8 mouse cellular contexts compared by ENCODE assay signal in genomic region chr8:84202466-84202865, GRCm38 (mm10). TPM values are rescaled to one million over a fixed set of nuclear protein-coding genes. Genes with fewer than 3 reads are reported as not detected.
DNase-seq lines count a peak whose midpoint lies in the region; ATAC-seq and TF ChIP-seq lines count a peak whose summit lies in the region.

No protein-coding gene starts in this region.

- no peak overlapping the region for H3K27ac ChIP-seq in neural tube, embryonic 11.5 days (ENCODE audit: low read depth, low read length)
- peak overlapping the region; percentile 91 for H3K27ac ChIP-seq in cortical plate, adult 2 months (ENCODE audit: insufficient read depth, low read length)
- H3K27ac ChIP-seq in heart, embryonic 14.5 days (replicated peaks in 1 of 2; ENCODE audit: control insufficient read depth in 1 of 2, insufficient read depth in 1 of 2, low read depth in 2 of 2, low read length in 2 of 2): peak overlapping the region; percentile 98 to 99

- 91% methylated on average over 9 of the region's 9 CpGs for WGBS in neural tube, embryonic 11.5 days
- 65% methylated on average over 9 of the region's 9 CpGs for WGBS in heart, embryonic 14.5 days

- H3K27me3 ChIP-seq in neural tube, embryonic 11.5 days (ENCODE audit: control insufficient read depth, insufficient read depth, low read length): no peaks in the 10 kb centered on the region
- H3K27me3 ChIP-seq in heart, embryonic 14.5 days (ENCODE audit: control insufficient read depth, insufficient read depth, low read length): no peaks in the 10 kb centered on the region

- no peak overlapping the region for H3K4me3 ChIP-seq in neural tube, embryonic 11.5 days (ENCODE audit: low read depth, low read length)
- H3K4me3 ChIP-seq in cortical plate, adult 2 months (ENCODE audit: insufficient read depth, low read length): peak overlapping the region; percentile 77
- H3K4me3 ChIP-seq in heart, embryonic 14.5 days (ENCODE audit: control insufficient read depth in 1 of 2, insufficient read depth in 1 of 2, low read depth in 1 of 2, low read length in 2 of 2): peak overlapping the region; percentile 64 to 83

- no peak for DNase-seq in neural tube, embryonic 11.5 days (ENCODE audit: low spot score)
- no peak for DNase-seq in neural tube, embryonic 10.5 days (ENCODE audit: extremely low spot score, low spot score)
- DNase-seq in kidney, postnatal 25 days: peak; percentile 55 to 82
- DNase-seq in cerebellum, adult 8-10 months: no peak

- H3K9me3 ChIP-seq in neural tube, embryonic 11.5 days (ENCODE audit: control insufficient read depth, low read length): no peaks in the 10 kb centered on the region
- H3K9me3 ChIP-seq in heart, embryonic 14.5 days (ENCODE audit: control insufficient read depth, low read length): no peaks in the 10 kb centered on the region

- peak overlapping the region; percentile 12; the same call in 1 of the 2 replicates for H3K4me2 ChIP-seq in neural tube, embryonic 11.5 days (ENCODE audit: low read depth)
- peak overlapping the region; percentile 91 for H3K4me2 ChIP-seq in heart, embryonic 14.5 days (ENCODE audit: low read length)

- no peak for TF ChIP-seq POLR2A in cortical plate, adult 2 months (IDR thresholded peaks at IDR 0.05; ENCODE audit: extremely low read depth, insufficient read depth, low read length)

- no peaks in the 10 kb centered on the region for H3K36me3 ChIP-seq in neural tube, embryonic 11.5 days (ENCODE audit: control insufficient read depth, insufficient read depth, low read length)
- H3K36me3 ChIP-seq in heart, embryonic 14.5 days (ENCODE audit: control insufficient read depth, insufficient read depth, low read length): peaks cover 32% of the 10 kb centered on the region

- H3K4me1 ChIP-seq in neural tube, embryonic 11.5 days (ENCODE audit: control insufficient read depth, insufficient read depth, low read length): peaks cover 31% of the 10 kb centered on the region
- peaks cover 7% of the 10 kb centered on the region for H3K4me1 ChIP-seq in cortical plate, adult 2 months (ENCODE audit: control insufficient read depth, insufficient read depth, low read length)
- H3K4me1 ChIP-seq in heart, embryonic 14.5 days (ENCODE audit: control insufficient read depth in 2 of 2, insufficient read depth in 2 of 2, low read length in 2 of 2): peaks cover 39 to 55% of the 10 kb centered on the region in 2 experiments

- no peak for ATAC-seq in neural tube, embryonic 11.5 days (ENCODE audit: insufficient read depth, low FRiP score, low TSS enrichment)
- no peak for ATAC-seq in heart, embryonic 14.5 days (ENCODE audit: insufficient number of reproducible peaks, insufficient read depth, low FRiP score, low read depth)
- peak; percentile 22 for ATAC-seq in megakaryocyte, adult 5-6 weeks (ENCODE audit: poor library complexity, severe bottlenecking)
- no peak for ATAC-seq in cerebellum, adult (ENCODE audit: insufficient number of reproducible peaks, low FRiP score, low TSS enrichment)

- TF ChIP-seq CTCF in cortical plate, adult 2 months (IDR thresholded peaks at IDR 0.05; ENCODE audit: extremely low read depth, insufficient read depth, low read length): no peak

- H3K9ac ChIP-seq in neural tube, embryonic 11.5 days (ENCODE audit: low read length): no peak overlapping the region
- peak overlapping the region; percentile 95 for H3K9ac ChIP-seq in heart, embryonic 14.5 days (ENCODE audit: low read length)

RNA-seq across cellular contexts. Expression of gene Nanos3, which starts 17.4 kb away (rescaled TPM):
- 6.2 TPM in 2 replicates for polyA plus RNA-seq in neural tube, embryonic 11.5 days (2014; fragmentation: Nextera tagmentation; extraction: Ambion mirVana)
- polyA plus RNA-seq in cortical plate, adult 2 months (2012; rRNA removed): 1.8 and 3.6 TPM in 2 replicates
- polyA plus RNA-seq in heart, embryonic 14.5 days (2014; fragmentation: Nextera tagmentation; extraction: Ambion mirVana): 2.4 and 3.8 TPM in 2 replicates
- not detected in 2 replicates for total RNA-seq in megakaryocyte, adult 5-6 weeks (2015)
- total RNA-seq in megakaryocyte, adult 5-6 weeks (2017): not detected in 2 replicates

RNA-seq across cellular contexts. Expression of gene Zswim4, which starts 34.4 kb away (rescaled TPM):
- polyA plus RNA-seq in neural tube, embryonic 11.5 days (2014; fragmentation: Nextera tagmentation; extraction: Ambion mirVana): 34.9 and 35.5 TPM in 2 replicates
- 12.2 and 13.6 TPM in 2 replicates for polyA plus RNA-seq in cortical plate, adult 2 months (2012; rRNA removed)
- polyA plus RNA-seq in heart, embryonic 14.5 days (2014; fragmentation: Nextera tagmentation; extraction: Ambion mirVana): 6.7 and 7.3 TPM in 2 replicates
- 6.2 and 6.5 TPM in 2 replicates for total RNA-seq in megakaryocyte, adult 5-6 weeks (2015)
- 8.9 and 9.4 TPM in 2 replicates for total RNA-seq in megakaryocyte, adult 5-6 weeks (2017)

RNA-seq across cellular contexts. Expression of gene D8Ertd738e, which starts 47.1 kb away (rescaled TPM):
- polyA plus RNA-seq in neural tube, embryonic 11.5 days (2014; fragmentation: Nextera tagmentation; extraction: Ambion mirVana): 301 and 323 TPM in 2 replicates
- polyA plus RNA-seq in cortical plate, adult 2 months (2012; rRNA removed): 202 and 213 TPM in 2 replicates
- 359 and 400 TPM in 2 replicates for polyA plus RNA-seq in heart, embryonic 14.5 days (2014; fragmentation: Nextera tagmentation; extraction: Ambion mirVana)
- 169 and 188 TPM in 2 replicates for total RNA-seq in megakaryocyte, adult 5-6 weeks (2015)
- 99.7 and 113 TPM in 2 replicates for total RNA-seq in megakaryocyte, adult 5-6 weeks (2017)

RNA-seq across cellular contexts. Expression of gene 4930432K21Rik, which starts 54.6 kb away (rescaled TPM):
- 1.0 and 1.3 TPM in 2 replicates for polyA plus RNA-seq in neural tube, embryonic 11.5 days (2014; fragmentation: Nextera tagmentation; extraction: Ambion mirVana)
- polyA plus RNA-seq in cortical plate, adult 2 months (2012; rRNA removed): 2.7 and 3.0 TPM in 2 replicates
- polyA plus RNA-seq in heart, embryonic 14.5 days (2014; fragmentation: Nextera tagmentation; extraction: Ambion mirVana): 0.43 and 0.63 TPM in 2 replicates
- total RNA-seq in megakaryocyte, adult 5-6 weeks (2015): 0.07 and 0.09 TPM in 2 replicates
- total RNA-seq in megakaryocyte, adult 5-6 weeks (2017): 0.37 and 1.8 TPM in 2 replicates

RNA-seq across cellular contexts. Expression of gene Mri1, which starts 54.7 kb away (rescaled TPM):
- polyA plus RNA-seq in neural tube, embryonic 11.5 days (2014; fragmentation: Nextera tagmentation; extraction: Ambion mirVana): 50.7 and 55.9 TPM in 2 replicates
- polyA plus RNA-seq in cortical plate, adult 2 months (2012; rRNA removed): 25.0 and 25.2 TPM in 2 replicates
- 45.4 and 48.3 TPM in 2 replicates for polyA plus RNA-seq in heart, embryonic 14.5 days (2014; fragmentation: Nextera tagmentation; extraction: Ambion mirVana)
- total RNA-seq in megakaryocyte, adult 5-6 weeks (2015): 11.6 and 13.5 TPM in 2 replicates
- total RNA-seq in megakaryocyte, adult 5-6 weeks (2017): 4.0 and 4.9 TPM in 2 replicates

Comparison
In these comparisons a context has a peak if more than half of its experiments do, and no peak if none do; other contexts are left out.
1. DNase-seq: peak in kidney, postnatal 25 days (2 of 2); none in neural tube, embryonic 11.5 days (single experiment), neural tube, embryonic 10.5 days (single experiment) and cerebellum, adult 8-10 months (single experiment).